Mouse (Mus musculus) kidney, postnatal 25 days (tissue): Measurements from ENCODE around the gene Cngb1.
"Not testable (repeated sequence)": the region's sequence is repeated elsewhere in the genome, so short reads cannot be mapped to it uniquely, and the experiment has no call there.

ENCODE experiments used
- DNase-seq, 2 experiments: peaks; one replicate each; pipeline ENCODE4 v3.0.0; 2021; ENCODE audit warnings: mixed read lengths in 2 of 2

Cngb1 gene

GRCm38 (mm10) chr8:95245180-95245579, 61.2 kb downstream of the Cngb1 start:
- DNase-seq = peak; percentile 72 to 83

- no peak for DNase-seq
Measured at GRCm38 (mm10) chr8:95243853-95244252, 62.5 kb downstream of the Cngb1 start.

- peak; percentile 45 to 70 for DNase-seq
Measured at GRCm38 (mm10) chr8:95242826-95243571, 63.4 kb downstream of the Cngb1 start.

GRCm38 (mm10) chr8:95242099-95242825, 64.1 kb downstream of the Cngb1 start:
- DNase-seq = no peak

- peak; percentile 67 to 86 for DNase-seq
Measured at GRCm38 (mm10) chr8:95235683-95236082, 70.7 kb downstream of the Cngb1 start.

- not testable (repeated sequence) for DNase-seq
Measured at GRCm38 (mm10) chr8:95230086-95230485, 76.3 kb downstream of the Cngb1 start.

GRCm38 (mm10) chr8:95227151-95227468, 79.3 kb downstream of the Cngb1 start:
- no peak for DNase-seq

- DNase-seq = no peak
Measured at GRCm38 (mm10) chr8:95226251-95227150, 79.9 kb downstream of the Cngb1 start.

GRCm38 (mm10) chr8:95223969-95224368, 82.4 kb downstream of the Cngb1 start:
- DNase-seq = no peak

GRCm38 (mm10) chr8:95221045-95221444, 85.3 kb downstream of the Cngb1 start:
- no peak for DNase-seq

GRCm38 (mm10) chr8:95220571-95220998, 85.8 kb downstream of the Cngb1 start:
- DNase-seq = no peak

GRCm38 (mm10) chr8:95219623-95220022, 86.8 kb downstream of the Cngb1 start:
- no peak for DNase-seq

GRCm38 (mm10) chr8:95215709-95216360, 90.5 kb downstream of the Cngb1 start:
- DNase-seq = peak; percentile 41 to 46

GRCm38 (mm10) chr8:95209924-95210323, 96.5 kb downstream of the Cngb1 start:
- DNase-seq = peak; percentile 37 to 59

GRCm38 (mm10) chr8:95205946-95206345, 100.4 kb downstream of the Cngb1 start:
- DNase-seq = no peak

- peak; percentile 72 to 75 for DNase-seq
Measured at GRCm38 (mm10) chr8:95204039-95204380, 102.4 kb downstream of the Cngb1 start.

GRCm38 (mm10) chr8:95203326-95204038, 102.9 kb downstream of the Cngb1 start:
- no peak for DNase-seq

GRCm38 (mm10) chr8:95202649-95203275, 103.6 kb downstream of the Cngb1 start, which contains the start of gene Kifc3:
TSS of gene Kifc3 (minus strand) at chr8:95202812.
- DNase-seq = peak; percentile 76 to 91

- DNase-seq = peak; percentile 41 to 65
Measured at GRCm38 (mm10) chr8:95202056-95202570, 104.3 kb downstream of the Cngb1 start.

GRCm38 (mm10) chr8:95201491-95201890, 104.9 kb downstream of the Cngb1 start:
- no peak for DNase-seq

GRCm38 (mm10) chr8:95200001-95200405, 106.4 kb downstream of the Cngb1 start:
- DNase-seq = no peak
